Mouse (Mus musculus) lung, postnatal 0 days (tissue): ENCODE data around the gene Elfn2.

ENCODE experiments used
- CTCF ChIP-seq: IDR thresholded peaks from 2 replicates; pipeline ENCODE4 v1.5.1; 2016; ENCODE audit warnings: antibody characterized with exemption, mild to moderate bottlenecking
- EP300 ChIP-seq: IDR thresholded peaks from 2 replicates; pipeline ENCODE4 v1.6.1; 2016; ENCODE audit warnings: antibody characterized with exemption, mild to moderate bottlenecking, control low read depth

- no peak for TF ChIP-seq CTCF
- TF ChIP-seq EP300 = no peak
These were observed 6.6 kb downstream of the Elfn2 start for GRCm38 (mm10) chr15:78711935-78712334.
